Mouse (Mus musculus) limb, embryonic 15.5 days (tissue): ENCODE results near the gene Ehbp1. TPM values are rescaled to one million over a fixed set of nuclear protein-coding genes. Genes with fewer than 3 reads are reported as not detected.

ENCODE experiments used
- ATAC-seq: fragments of 200-750 bp; cut with Nextera tagmentation; 2 replicates; pipeline ENCODE4 v1.8.0; 2017; ENCODE audit warnings: low read depth, moderate TSS enrichment; ENCODE audit not compliant: insufficient number of reproducible peaks, low FRiP score, low TSS enrichment
- H3K27ac ChIP-seq: fragments of 300-500 bp; sonication (generic); 2 replicates; pipeline ENCODE4 v1.5.1; 2015; ENCODE audit warnings: moderate library complexity, mild to moderate bottlenecking, inconsistent platforms
- H3K27me3 ChIP-seq: fragments of 300-500 bp; sonication (generic); 2 replicates; pipeline ENCODE4 v1.6.1; 2015; ENCODE audit warnings: inconsistent platforms
- H3K36me3 ChIP-seq: fragments of 300-500 bp; sonication (generic); 2 replicates; pipeline ENCODE4 v1.6.1; 2015; ENCODE audit warnings: inconsistent platforms
- H3K4me1 ChIP-seq: fragments of 300-500 bp; sonication (generic); 2 replicates; pipeline ENCODE4 v1.6.1; 2015; ENCODE audit warnings: inconsistent platforms
- H3K4me2 ChIP-seq: fragments of 300-500 bp; sonication (generic); 2 replicates; pipeline ENCODE4 v1.6.1; 2015; ENCODE audit warnings: mild to moderate bottlenecking, inconsistent platforms
- H3K4me3 ChIP-seq: fragments of 300-500 bp; sonication (generic); 2 replicates; pipeline ENCODE4 v1.5.1; 2015; ENCODE audit warnings: mild to moderate bottlenecking, inconsistent platforms
- H3K9ac ChIP-seq: fragments of 300-500 bp; sonication (generic); 2 replicates; pipeline ENCODE4 v1.6.1; 2015; ENCODE audit warnings: inconsistent platforms
- H3K9me3 ChIP-seq: fragments of 300-500 bp; sonication (generic); 2 replicates; pipeline ENCODE4 v1.6.1; 2016; ENCODE audit warnings: inconsistent platforms
- WGBS: fragments of 180-500 bp; shearing (Covaris S2); methylation state at CpG from one replicate; pipeline ENCODE4 v1.1.7; 2015; 5-methylcytosine and 5-hydroxymethylcytosine counted together
- polyA plus RNA-seq: library from polyadenylated mRNA; unstranded; fragments of >200 nt; fragmentation: Nextera tagmentation; extraction: Ambion mirVana; gene quantifications from 2 replicates; pipeline ENCODE4 v1.2.1, GENCODE M21; 2015

Ehbp1 gene
- polyA plus RNA-seq, 1 experiment from 2014 or later = 14.3 TPM

- H3K27ac ChIP-seq = no peak overlapping the region
- ATAC-seq = no peak
- H3K9me3 ChIP-seq = no peaks in the 10 kb centered on the region
- H3K36me3 ChIP-seq = no peaks in the 10 kb centered on the region
- peaks cover 43% of the 10 kb centered on the region for H3K4me1 ChIP-seq
- peak overlapping the region; percentile 51 for H3K4me2 ChIP-seq
- peak overlapping the region; percentile 30 for H3K4me3 ChIP-seq
- peaks cover 90% of the 10 kb centered on the region for H3K27me3 ChIP-seq
- 4% methylated on average over 63 of the region's 63 CpGs for WGBS
- H3K9ac ChIP-seq = no peak overlapping the region
These were observed 345.2 kb downstream of the Ehbp1 start for GRCm38 (mm10) chr11:21996661-21997560.

- H3K9me3 ChIP-seq = no peaks in the 10 kb centered on the region
- H3K4me1 ChIP-seq = peaks cover 37% of the 10 kb centered on the region
- peak overlapping the region; percentile 51 for H3K4me2 ChIP-seq
- H3K4me3 ChIP-seq = peak overlapping the region; percentile 30
- H3K9ac ChIP-seq = no peak overlapping the region
- no peak overlapping the region for H3K27ac ChIP-seq
- H3K27me3 ChIP-seq = peaks cover 87% of the 10 kb centered on the region
- no peak for ATAC-seq
- WGBS = 18% methylated on average over 13 of the region's 13 CpGs
- no peaks in the 10 kb centered on the region for H3K36me3 ChIP-seq
These were observed 345.8 kb downstream of the Ehbp1 start for GRCm38 (mm10) chr11:21996325-21996647.

- Histone ChIP-seq H3K4me2 (peak overlapping the region; percentile 51; the same call in 1 of the 2 replicates), H3K9me3 (no peaks in the 10 kb centered on the region), H3K9ac (no peak overlapping the region), H3K4me3 (no peak overlapping the region; the same call in 1 of the 2 replicates), H3K36me3 (no peaks in the 10 kb centered on the region), H3K27me3 (peaks cover 87% of the 10 kb centered on the region), H3K4me1 (peaks cover 32% of the 10 kb centered on the region), H3K27ac (no peak overlapping the region)
- ATAC-seq = no peak
- 8% methylated on average over 27 of the region's 27 CpGs for WGBS
These were observed 346.4 kb downstream of the Ehbp1 start for GRCm38 (mm10) chr11:21995534-21996324.

DNA sequence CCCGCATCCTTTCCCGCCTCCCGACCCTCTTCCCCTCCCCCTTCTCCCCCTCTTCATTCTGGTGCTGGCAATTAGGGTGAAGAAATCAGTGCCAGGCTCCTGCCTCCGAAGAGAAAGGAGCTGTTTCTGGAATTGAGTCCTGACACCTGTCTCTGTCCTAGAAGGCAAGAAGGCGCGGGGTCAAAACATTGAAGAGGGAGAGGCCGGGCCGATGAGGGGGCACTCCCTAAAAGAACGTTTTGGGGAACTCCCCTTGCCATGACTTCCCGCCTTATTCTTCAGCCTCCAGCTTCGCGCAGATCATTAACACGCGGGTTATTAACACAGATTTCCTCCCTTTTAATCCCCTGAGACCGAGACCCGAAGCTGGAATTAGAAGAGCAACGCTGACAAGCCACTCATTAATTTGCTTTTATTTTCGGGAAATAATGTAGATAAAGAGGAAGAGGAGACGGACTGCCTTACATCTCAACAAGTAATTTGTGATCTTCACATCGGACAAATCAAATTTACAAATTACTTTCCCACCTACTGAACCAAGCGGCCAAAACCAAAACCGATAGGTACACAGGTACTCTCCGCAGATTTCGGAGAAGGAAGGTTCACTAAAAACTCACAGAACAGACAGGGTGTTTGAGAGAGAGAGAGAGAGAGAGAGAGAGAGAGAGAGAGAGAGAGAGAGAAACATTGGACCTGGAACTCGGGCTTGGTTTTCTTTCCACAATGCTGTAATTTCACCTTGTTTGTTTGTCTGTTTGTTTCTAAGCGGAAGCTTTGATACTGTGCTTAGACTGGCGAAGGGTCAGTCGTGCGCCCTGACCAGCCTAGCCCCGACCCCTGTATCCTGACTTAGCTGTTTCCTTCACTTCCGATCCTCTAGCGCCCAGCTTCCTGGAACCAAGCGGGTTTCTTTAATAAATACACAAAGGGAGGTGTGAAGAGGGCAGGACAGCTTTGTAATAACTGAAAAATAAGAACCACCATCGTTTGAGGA is 347.4 kb downstream of the Ehbp1 start:
- H3K4me1 ChIP-seq = peaks cover 27% of the 10 kb centered on the region
- H3K27me3 ChIP-seq = peaks cover 81% of the 10 kb centered on the region
- H3K4me3 ChIP-seq = no peak overlapping the region
- H3K4me2 ChIP-seq = no peak overlapping the region
- H3K9me3 ChIP-seq = no peaks in the 10 kb centered on the region
- H3K9ac ChIP-seq = no peak overlapping the region
- ATAC-seq = no peak
- H3K27ac ChIP-seq = no peak overlapping the region
- no peaks in the 10 kb centered on the region for H3K36me3 ChIP-seq
- WGBS = 10% methylated on average over 34 of the region's 34 CpGs

- Histone ChIP-seq H3K27ac (no peak overlapping the region), H3K4me3 (peak overlapping the region; percentile 24), H3K36me3 (no peaks in the 10 kb centered on the region), H3K4me1 (peaks cover 27% of the 10 kb centered on the region), H3K4me2 (peak overlapping the region; percentile 38), H3K9me3 (no peaks in the 10 kb centered on the region), H3K27me3 (peaks cover 80% of the 10 kb centered on the region), H3K9ac (no peak overlapping the region)
- no peak for ATAC-seq
- 7% methylated on average over 47 of the region's 47 CpGs for WGBS
These were observed 348.3 kb downstream of the Ehbp1 start for GRCm38 (mm10) chr11:21993597-21994376.

- WGBS = 3% methylated on average over 96 of the region's 96 CpGs
- Histone ChIP-seq H3K36me3 (no peaks in the 10 kb centered on the region), H3K4me3 (peak overlapping the region; percentile 24), H3K4me2 (peak overlapping the region; percentile 38), H3K27me3 (peaks cover 77% of the 10 kb centered on the region), H3K9me3 (no peaks in the 10 kb centered on the region), H3K27ac (no peak overlapping the region), H3K9ac (no peak overlapping the region), H3K4me1 (peaks cover 27% of the 10 kb centered on the region)
- 0 out of 2 replicates have a peak, but pooled peaks have one; percentile 31 for ATAC-seq
These were observed 349.1 kb downstream of the Ehbp1 start for GRCm38 (mm10) chr11:21992761-21993596.

DNA sequence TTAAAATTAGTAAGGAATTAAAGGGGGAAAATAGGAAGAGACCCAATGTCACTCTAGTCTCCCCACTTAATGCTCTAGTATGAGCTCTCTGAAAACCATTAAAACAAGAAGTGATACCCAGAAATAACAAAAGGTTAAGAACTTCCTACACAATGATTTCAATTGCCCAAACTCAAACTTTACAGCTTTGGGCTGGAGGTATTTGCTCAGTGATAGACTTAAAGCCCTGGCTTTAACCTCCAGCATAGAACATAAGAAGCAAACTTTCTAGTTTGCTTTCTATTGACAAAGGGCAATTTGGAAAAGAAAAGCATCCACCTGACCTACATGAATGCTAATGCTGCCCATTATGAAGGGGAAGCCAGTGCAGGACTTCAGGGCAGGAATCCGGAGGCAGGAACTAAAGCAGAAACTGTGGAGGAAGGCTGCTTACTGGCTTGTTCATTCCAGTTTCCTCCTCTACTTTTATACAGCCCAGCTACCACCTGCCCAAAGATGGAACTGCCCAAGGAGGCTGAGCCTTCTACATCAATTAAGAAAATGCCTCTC is 353.6 kb downstream of the Ehbp1 start:
- Histone ChIP-seq H3K4me3 (no peak overlapping the region), H3K4me2 (no peak overlapping the region), H3K4me1 (peaks cover 8% of the 10 kb centered on the region), H3K27ac (no peak overlapping the region), H3K36me3 (no peaks in the 10 kb centered on the region), H3K9me3 (no peaks in the 10 kb centered on the region), H3K27me3 (peaks cover 37% of the 10 kb centered on the region), H3K9ac (no peak overlapping the region)
- WGBS = 69% methylated on average over 1 of the region's 1 CpGs
- ATAC-seq = no peak

- H3K36me3 ChIP-seq = no peaks in the 10 kb centered on the region
- H3K9me3 ChIP-seq = no peaks in the 10 kb centered on the region
- no peak overlapping the region for H3K9ac ChIP-seq
- no peak overlapping the region for H3K27ac ChIP-seq
- no peaks in the 10 kb centered on the region for H3K4me1 ChIP-seq
- no peak overlapping the region for H3K4me3 ChIP-seq
- H3K4me2 ChIP-seq = no peak overlapping the region
- no peak for ATAC-seq
- 22% methylated on average over 1 of the region's 1 CpGs for WGBS
- H3K27me3 ChIP-seq = peaks cover 17% of the 10 kb centered on the region
These were observed 357.0 kb downstream of the Ehbp1 start for GRCm38 (mm10) chr11:21985118-21985517.

- Histone ChIP-seq H3K36me3 (no peaks in the 10 kb centered on the region), H3K4me3 (no peak overlapping the region), H3K4me2 (no peak overlapping the region), H3K9me3 (no peaks in the 10 kb centered on the region), H3K27ac (no peak overlapping the region), H3K27me3 (no peaks in the 10 kb centered on the region), H3K4me1 (no peaks in the 10 kb centered on the region), H3K9ac (no peak overlapping the region)
- ATAC-seq = no peak
- WGBS = 71% methylated on average over 5 of the region's 5 CpGs
These were observed 368.0 kb downstream of the Ehbp1 start for GRCm38 (mm10) chr11:21974005-21974531.

DNA sequence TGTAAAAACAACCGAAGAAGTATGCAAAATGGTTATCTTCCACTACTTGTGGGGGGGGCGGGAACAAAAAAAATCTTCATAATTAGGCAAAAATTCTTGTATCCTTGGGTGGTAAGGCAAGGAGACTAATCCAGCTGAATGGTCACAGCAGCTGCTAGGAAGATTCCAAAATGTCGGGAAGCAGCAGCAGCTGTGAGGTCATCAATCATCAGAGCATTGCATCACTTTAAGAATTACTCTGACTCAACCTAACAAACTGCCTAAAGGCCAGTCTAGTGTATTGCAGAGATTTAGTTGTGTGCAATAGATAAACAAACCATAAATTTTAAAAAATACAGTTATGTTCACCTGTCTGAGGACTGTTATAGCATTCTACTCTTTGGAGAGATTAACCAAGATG is 368.5 kb downstream of the Ehbp1 start:
- Histone ChIP-seq H3K27ac (no peak overlapping the region), H3K4me2 (no peak overlapping the region), H3K27me3 (no peaks in the 10 kb centered on the region), H3K9ac (no peak overlapping the region), H3K9me3 (no peaks in the 10 kb centered on the region), H3K4me1 (no peaks in the 10 kb centered on the region), H3K36me3 (no peaks in the 10 kb centered on the region), H3K4me3 (no peak overlapping the region)
- WGBS = 71% methylated on average over 3 of the region's 3 CpGs
- no peak for ATAC-seq
